Mouse (Mus musculus) cortical plate, adult 2 months (tissue): ENCODE measurements around the gene Ctf2.

ENCODE experiments used
- CTCF ChIP-seq: fragments of 200-500 bp; IDR thresholded peaks from 2 replicates; pipeline ENCODE4 v1.5.1; 2011; ENCODE audit warnings: mild to moderate bottlenecking, control low read depth, low read length; ENCODE audit not compliant: insufficient read depth; ENCODE audit errors: extremely low read depth
- POLR2A ChIP-seq: fragments of 200-500 bp; IDR thresholded peaks from 2 replicates; pipeline ENCODE4 v1.6.1; 2011; ENCODE audit warnings: mild to moderate bottlenecking, low read length, control low read depth; ENCODE audit not compliant: insufficient read depth; ENCODE audit errors: extremely low read depth

GRCm38 (mm10) chr7:127772080-127772479 lies 40.1 kb upstream of the Ctf2 start:
- no peak for TF ChIP-seq POLR2A
- no peak for TF ChIP-seq CTCF
